Mouse (Mus musculus): Measurements from ENCODE around the gene Pigk.
A peak's percentile ranks its signal among the peaks of the same experiment; 100 is the strongest.
"Not testable (repeated sequence)": the region's sequence is repeated elsewhere in the genome, so short reads cannot be mapped to it uniquely, and the experiment has no call there.

Pigk gene

DNA sequence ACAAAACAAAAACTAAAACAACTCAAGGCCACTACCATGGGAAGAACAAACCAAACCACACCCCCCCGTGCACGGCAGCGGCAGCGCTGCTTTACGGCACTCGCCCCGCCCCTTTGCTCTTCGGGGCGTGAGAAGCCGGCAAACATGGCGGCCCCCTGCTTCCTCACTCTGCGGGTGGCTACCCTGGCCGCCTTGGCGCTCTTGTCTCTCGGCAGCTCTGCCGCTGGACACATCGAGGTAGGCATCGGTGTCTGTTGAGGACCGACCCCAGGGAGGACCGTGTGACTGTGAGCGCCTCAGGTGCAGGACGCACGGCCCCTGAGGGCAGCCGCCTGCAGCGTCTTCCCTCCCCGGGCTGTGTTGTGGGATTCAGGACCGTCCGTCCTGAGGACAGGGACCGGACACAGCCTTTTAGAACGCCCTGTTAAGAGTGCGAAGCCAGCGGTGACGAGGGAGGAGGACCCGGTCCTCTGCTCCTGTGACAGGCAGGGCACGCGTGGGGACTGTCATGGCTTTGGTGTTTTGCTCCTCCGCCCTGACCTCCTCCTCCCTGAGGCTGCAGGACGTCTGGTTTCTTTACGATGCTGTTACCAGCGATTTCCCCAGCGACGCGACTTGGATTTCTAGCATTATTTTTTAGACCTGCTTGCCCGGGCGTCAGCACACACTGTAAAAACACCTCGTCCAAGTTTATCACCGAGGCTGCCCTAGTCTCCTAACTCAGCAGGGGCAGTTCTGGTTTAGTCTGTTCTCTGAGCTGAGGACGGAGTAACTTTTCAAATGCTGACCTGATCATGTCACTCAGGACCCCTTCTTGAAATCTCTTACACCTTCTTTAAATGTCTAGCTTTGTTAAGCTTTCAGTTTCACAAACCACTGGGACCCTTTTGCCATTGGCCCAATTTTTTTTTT lies at the start of gene Pigk:
Gene Pigk (plus strand): TSS at position 110 of the 912 bp plus-strand sequence.
- DNase-seq, result peak; percentile 88

DNA sequence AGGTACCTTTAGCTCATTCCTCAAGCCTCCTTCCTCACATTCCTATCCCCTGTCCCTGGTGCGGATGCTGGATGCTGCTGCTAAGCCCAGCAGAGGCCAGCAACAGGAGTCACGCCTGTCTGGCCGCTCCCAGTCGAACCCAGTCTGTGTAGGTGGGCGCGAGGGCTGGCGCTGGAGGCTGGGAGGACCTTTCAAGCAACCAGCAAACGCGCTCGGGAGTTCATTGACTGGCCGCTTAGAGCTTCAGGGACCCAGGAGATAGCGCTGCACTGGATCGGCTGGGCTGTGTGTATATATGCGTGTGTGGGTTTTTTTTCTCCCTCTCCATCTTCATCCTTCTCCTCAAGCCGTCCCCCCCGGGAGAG lies 46.9 kb upstream of the Pigk start:
- DNase-seq, result no peak

DNA sequence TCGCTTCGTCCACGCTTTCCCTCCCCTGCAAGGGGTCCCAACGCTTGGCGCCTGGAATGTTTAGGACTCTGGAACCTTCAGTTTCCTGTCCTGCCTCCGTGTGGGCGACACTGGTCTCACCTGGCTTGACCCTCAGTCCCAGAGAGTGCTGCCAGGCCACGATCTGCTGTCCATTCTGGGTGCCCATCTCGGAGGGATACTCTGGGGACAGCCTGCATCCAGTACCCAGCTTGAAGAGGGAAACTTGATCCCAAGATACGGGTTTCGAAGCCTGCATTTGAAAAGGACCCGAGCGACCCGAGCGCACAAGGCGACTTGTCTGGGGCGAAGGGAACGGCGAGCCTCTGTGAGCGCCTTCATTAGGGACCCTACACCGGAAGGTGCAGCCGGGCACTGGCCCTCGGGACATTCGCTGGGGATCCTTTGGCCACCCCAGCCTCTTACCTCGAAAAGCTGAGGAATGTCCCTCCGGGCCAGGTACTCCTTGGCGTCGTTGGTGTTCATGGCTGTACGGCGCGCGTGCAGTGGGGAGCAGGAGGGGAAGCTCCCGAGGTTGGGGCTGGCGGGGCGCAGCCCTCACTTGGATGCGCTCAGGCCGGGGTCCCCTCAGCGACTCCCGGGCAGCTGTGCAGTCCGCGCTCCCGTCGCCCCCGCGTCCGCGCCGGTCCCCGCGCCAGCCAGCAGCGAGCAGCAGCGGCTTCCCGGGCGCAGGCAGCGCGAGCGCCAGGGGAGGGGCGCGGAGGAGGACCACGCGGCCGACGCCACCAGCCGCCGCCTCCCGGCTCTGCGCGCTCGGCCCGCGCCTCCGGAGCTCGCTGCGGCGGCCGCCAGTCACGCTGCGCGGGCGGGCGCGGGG lies 46.3 kb upstream of the Pigk start:
- DNase-seq, result no peak

DNA sequence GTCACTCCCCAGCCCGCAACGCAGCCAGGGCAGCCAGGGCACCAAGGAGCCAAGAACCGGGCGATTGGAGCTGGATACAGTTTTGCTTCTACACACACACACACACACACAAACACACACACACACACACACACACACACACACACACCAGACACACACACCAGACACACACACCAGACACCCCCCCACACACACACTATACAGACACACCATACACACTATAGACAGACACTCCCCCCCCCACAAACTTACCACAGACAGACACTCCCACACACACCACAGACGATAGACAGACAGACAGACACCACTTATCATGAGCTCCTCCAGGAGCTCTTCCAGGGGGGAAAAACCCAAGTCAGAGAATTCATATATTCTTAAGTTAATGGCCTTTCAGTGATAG lies 45.7 kb upstream of the Pigk start, which contains the start of gene Ak5:
Gene Ak5 (minus strand): TSS at position 122 of the 400 bp plus-strand sequence.
- DNase-seq, result no peak

DNA sequence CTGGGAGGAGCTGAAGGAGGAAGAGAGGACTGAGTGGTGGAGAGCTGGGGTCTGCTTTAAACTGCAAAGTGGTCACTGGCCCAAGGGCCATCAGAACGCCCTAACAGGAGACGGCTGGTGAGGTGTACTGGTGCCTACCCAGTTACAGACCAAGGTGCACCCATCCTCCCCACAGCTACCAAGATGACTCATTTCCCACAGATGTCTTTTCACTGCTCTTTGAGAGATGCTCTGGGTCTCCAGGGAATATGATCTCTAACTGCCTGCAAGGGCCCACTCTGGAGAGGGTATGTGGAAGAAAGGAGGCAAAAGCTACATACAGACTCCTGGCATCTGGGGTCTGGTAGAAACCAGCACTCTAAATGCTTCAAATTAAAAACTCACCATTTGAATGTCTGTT lies 45.1 kb upstream of the Pigk start:
- no peak for DNase-seq

DNA sequence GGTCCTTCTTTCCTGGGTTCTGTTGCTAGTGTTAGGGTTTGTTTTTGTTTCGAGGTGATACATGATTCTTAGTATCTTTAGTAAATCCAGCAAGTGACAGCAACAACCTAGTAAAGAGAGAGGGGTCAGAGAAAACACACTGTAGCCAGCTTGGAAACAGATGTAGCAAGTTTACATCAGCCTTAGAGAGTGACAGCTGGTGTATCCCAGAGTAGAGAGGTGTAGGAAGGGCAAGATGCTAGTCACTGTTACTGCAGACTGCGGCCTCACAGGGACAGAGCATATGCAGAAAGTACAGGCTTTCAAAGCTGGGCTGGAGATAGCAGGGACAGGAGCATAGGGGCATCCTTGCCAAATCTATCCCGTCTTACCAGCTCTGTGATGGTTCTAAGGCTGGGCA lies 44.1 kb upstream of the Pigk start:
- DNase-seq, result no peak

GRCm38 (mm10) chr3:152674663-152675062 lies 39.2 kb upstream of the Pigk start:
- DNase-seq, result no peak

DNA sequence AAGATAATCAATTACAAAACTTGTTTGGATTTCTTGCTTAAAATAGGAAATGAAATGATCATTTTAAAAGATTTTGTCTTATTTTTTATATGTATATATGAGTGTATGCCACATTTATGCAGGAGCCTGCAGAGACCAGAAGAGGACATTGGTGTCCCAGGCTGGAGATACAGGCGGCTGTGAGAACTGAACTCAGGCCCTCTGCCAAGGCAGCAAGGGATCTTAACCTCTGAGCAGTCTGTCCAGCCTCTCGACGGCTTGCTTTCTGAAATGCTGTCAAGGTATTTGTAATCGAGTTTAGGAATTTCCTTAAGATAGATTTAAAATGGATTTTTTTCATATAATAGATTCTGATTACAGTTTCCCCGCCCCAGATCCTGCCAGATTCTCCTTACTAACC lies 25.4 kb upstream of the Pigk start:
- DNase-seq, result no peak

DNA sequence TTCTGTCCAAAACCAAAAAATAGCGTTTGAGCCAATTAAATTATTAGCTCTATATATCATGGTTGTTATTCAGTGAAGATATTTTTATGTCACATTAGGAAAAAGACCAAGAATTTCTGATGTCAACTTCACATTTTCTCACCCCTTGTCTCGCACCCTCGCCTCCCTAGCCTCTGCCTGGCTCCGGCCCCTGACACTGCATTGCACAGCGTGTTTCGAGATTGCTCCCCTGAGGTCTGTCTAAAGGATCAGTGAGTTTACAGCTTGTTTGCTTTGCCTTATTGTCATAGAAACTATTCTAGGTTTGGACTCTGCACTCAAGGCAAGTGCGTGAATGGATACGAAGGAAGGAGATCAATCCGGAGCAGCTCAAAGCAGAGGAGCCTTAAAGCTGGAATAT lies 24.8 kb upstream of the Pigk start:
- no peak for DNase-seq

DNA sequence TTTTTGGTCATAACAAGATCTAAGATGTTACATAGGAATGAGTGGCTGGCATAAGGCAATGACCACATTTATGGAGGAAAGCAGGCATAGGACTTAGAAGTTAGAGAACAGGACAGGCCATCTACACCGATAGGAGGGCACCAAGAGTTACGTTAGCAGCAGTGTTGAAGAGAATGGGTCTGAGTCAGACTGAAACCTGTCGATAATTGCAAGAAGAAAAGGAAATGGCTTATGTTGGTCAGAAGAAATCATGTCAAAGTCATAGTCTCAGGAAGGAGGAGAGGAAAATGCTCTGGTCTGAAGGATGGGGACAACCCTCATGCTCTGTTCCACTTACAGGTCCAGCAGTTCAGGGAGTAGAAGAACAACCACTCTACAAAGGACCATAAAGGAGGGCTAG lies 18.9 kb upstream of the Pigk start:
- DNase-seq, result no peak

GRCm38 (mm10) chr3:152698017-152698416 lies 15.9 kb upstream of the Pigk start:
- no peak for DNase-seq

GRCm38 (mm10) chr3:152699261-152699660 lies 14.6 kb upstream of the Pigk start:
- DNase-seq, result no peak

- not testable (repeated sequence) for DNase-seq
Measured at GRCm38 (mm10) chr3:152701536-152701935, 12.4 kb upstream of the Pigk start.

DNA sequence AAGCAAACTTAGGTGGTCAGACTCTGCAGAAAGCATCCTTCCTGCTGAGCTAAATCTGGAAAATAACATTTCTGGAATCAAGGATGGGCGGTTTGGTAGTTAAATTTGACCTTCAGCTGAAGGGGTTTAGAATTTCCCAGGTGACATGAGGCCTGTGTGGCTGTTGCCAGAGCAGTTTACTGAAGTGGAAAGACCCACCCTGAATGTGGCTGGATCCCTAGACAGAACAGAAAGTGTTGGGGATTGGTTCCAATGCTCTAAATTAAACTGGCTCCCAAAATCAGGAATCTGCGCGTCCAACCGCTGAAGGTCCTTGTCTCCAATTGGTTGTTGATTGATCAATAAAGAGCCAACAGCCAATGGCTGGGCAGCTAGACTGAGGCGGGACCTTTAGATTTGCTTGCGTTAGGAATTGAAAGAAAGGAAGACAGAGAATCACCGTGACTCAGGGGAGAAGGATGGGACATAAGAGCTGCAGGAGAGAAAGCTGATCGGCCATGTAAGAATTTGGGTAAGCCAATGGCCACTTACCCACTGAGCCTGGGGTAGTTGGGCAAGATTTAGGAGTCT lies 11.5 kb upstream of the Pigk start:
- DNase-seq, result no peak

DNA sequence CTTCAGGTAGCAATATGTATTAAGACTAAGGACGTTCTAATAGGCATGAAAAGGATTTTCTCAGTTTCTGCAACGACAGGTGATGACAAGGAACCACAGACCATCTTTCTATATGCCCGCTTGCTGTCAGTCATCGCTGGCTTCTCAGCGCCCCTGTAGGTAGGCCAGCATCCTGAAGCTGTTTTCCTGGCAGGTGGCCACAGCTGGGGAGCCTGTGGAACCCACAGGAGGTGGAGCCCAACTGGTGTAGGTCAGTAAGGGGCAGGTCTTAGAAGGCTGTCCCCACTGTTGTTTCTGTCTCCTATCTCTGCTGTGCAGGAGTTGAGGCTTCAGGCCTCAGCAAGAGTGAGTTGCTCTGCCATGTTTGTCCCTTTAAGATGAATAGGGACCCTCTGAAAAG lies 8.1 kb upstream of the Pigk start:
- no peak for DNase-seq

DNA sequence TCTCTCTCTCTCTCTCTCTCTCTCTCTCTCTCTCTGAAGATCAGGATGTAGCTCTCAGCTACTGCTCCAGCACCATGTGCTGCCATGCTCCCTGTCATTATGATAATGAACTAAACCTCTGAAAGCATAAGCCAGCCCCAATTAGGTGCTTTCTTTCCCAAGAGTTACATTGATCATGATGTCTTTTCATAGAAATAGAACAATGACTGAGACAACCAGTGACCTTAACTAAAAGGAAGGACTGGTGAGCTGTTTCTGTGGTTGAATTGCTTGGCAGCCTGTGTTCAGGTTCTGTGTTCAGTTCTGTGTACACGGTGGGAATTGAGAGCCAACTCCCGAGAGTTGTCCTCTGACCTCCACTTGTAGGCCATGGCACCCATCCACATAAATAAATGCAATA lies 7.0 kb upstream of the Pigk start:
- no peak for DNase-seq

GRCm38 (mm10) chr3:152707321-152707823 lies 6.5 kb upstream of the Pigk start:
- DNase-seq, result no peak

DNA sequence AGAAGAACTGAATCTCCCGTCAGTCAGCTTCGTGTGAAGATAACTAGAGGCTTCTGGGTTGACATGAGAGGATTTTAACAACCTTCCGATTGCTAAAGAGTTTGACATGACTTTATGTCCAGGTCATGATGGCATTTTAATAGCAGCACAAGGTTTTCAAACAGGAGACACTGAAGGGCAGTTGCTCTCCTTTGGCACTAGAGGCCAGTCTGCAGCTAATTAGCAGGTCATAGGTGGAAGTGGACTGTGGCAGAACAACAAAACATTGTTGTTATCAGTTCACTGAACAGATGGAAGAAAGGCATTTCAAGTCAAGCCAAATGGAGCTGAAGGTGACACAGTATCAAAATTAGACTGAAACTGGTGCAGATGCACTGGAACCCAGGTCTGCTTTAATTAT lies 4.0 kb upstream of the Pigk start:
- no peak for DNase-seq

DNA sequence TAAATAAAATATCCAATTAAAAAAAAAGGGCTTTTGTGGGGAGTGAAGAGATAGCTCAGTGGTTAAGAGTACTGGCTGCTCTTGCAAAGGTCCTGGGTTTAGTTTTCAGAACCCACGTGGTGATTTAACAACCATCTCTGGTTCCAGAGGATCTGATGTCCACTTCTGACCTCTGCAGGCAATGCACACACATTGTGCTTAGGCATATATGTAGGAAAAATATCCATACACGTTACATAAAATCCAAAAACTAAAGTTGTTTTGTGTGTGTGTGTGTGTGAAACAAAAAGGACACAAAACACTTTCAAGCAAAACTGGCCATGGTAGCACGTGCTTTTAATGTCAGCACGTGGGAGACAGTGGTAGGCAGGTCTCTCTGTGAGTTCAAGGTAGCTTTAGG lies 943 bp upstream of the Pigk start:
- no peak for DNase-seq

DNA sequence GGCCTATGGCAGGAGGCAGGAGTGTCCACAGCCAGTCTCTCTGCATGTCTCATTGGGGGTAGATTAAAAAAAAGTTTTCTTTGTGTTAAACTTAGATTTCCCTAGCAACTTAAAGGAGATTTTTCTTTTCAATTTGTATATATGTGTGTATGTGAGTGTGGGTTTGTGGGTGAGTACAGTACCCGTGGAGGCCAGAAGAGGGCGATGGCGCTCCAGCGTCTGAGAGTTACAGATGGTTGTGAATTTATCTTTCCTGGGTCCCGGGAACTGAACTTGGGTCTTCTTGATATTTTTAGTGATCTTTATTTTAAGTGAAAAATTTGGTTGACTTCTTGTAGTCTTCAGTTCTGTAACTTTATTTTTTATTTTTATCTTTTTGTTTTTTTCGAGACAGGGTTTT lies 7.4 kb downstream of the Pigk start:
- DNase-seq, result no peak

GRCm38 (mm10) chr3:152722836-152723235 lies 8.9 kb downstream of the Pigk start:
- no peak for DNase-seq

- DNase-seq, result no peak
Measured at GRCm38 (mm10) chr3:152724446-152724845, 10.5 kb downstream of the Pigk start.

- no peak for DNase-seq
Measured at GRCm38 (mm10) chr3:152728238-152728637, 14.3 kb downstream of the Pigk start.

Data from cerebellum, adult 9-10 months (tissue).